ENCODE assay signal across 8 mouse cellular contexts in genomic region chrX:11493526-11494245, GRCm38 (mm10).
DNase-seq lines count a peak whose midpoint lies in the region; ATAC-seq lines count a peak whose summit lies in the region.

No protein-coding gene starts in this region.

- DNase-seq in gastrocnemius, postnatal 10 days = peak; percentile 19
- DNase-seq in gastrocnemius, postnatal 25 days = no peak
- DNase-seq in embryo, embryonic 9.5 days (ENCODE audit: extremely low spot score) = peak; percentile 55
- peak; percentile 6 to 14 for DNase-seq in heart, postnatal 36 days
- DNase-seq in midbrain, embryonic 10.5 days (ENCODE audit: low spot score) = peak; percentile 72
- no peak for DNase-seq in MN1 (ENCODE audit: low spot score)

- no peak for ATAC-seq in activated CD4-positive, CD25-positive, alpha-beta regulatory T cell, adult 4 months
- no peak for ATAC-seq in monocyte, adult 5-6 weeks (replicated peaks; ENCODE audit: insufficient number of reproducible peaks, low FRiP score, low TSS enrichment, poor library complexity, severe bottlenecking)

- intact Hi-C loops in heart, postnatal 36 days (cut with DNase I) = loop anchor here (5.0 kb wide), 1 partner anchor 76 kb away; no protein-coding TSS in a partner anchor

- WGBS in midbrain, embryonic 10.5 days = 24% methylated on average over 19 of the region's 19 CpGs

- no peaks in the 10 kb centered on the region for H3K9me3 ChIP-seq in midbrain, embryonic 10.5 days (replicated peaks)

- peaks cover 92% of the 10 kb centered on the region for H3K27me3 ChIP-seq in midbrain, embryonic 10.5 days (ENCODE audit: low read depth, poor library complexity, severe bottlenecking)

- peak overlapping the region; percentile 20; the same call in 1 of the 2 replicates for H3K4me3 ChIP-seq in midbrain, embryonic 10.5 days

- H3K27ac ChIP-seq in midbrain, embryonic 10.5 days (replicated peaks) = peak overlapping the region; percentile 83

- H3K4me1 ChIP-seq in midbrain, embryonic 10.5 days = peaks cover 53% of the 10 kb centered on the region

- no peaks in the 10 kb centered on the region for H3K36me3 ChIP-seq in midbrain, embryonic 10.5 days

Comparison
In these comparisons a context has a peak if more than half of its experiments do, and no peak if none do; other contexts are left out.
1. DNase-seq: peak in gastrocnemius, postnatal 10 days (single experiment), embryo, embryonic 9.5 days (single experiment), heart, postnatal 36 days (2 of 2) and midbrain, embryonic 10.5 days (single experiment); none in gastrocnemius, postnatal 25 days (single experiment) and MN1 (single experiment).